Mouse (Mus musculus) cerebellum, adult 2 months (tissue): ENCODE measurements at regions not wholly inside any gene's neighbourhood (a gene's known extent, or its start where the extent isn't known, plus 50 kb on each side); places are given as distances from the start of the nearest gene placed in this dataset.

Experiments
- CTCF ChIP-seq: fragments of 200-500 bp; IDR thresholded peaks from 2 replicates; pipeline ENCODE4 v1.5.1; 2011; ENCODE audit warnings: low read depth, mild to moderate bottlenecking, control low read depth, low read length, moderate library complexity, borderline replicate concordance; ENCODE audit not compliant: insufficient read depth
- POLR2A ChIP-seq: fragments of 200-500 bp; IDR thresholded peaks from 2 replicates; pipeline ENCODE4 v1.6.1; 2011; ENCODE audit warnings: low read length, control low read depth, borderline replicate concordance; ENCODE audit not compliant: insufficient read depth

GRCm38 (mm10) chrX:99531154-99531553 is 60.1 kb upstream of the Pja1 start:
- TF ChIP-seq CTCF (no peak), POLR2A (no peak)
